Comparison of ENCODE assay signal across 8 mouse cellular contexts in the genomic region with DNA sequence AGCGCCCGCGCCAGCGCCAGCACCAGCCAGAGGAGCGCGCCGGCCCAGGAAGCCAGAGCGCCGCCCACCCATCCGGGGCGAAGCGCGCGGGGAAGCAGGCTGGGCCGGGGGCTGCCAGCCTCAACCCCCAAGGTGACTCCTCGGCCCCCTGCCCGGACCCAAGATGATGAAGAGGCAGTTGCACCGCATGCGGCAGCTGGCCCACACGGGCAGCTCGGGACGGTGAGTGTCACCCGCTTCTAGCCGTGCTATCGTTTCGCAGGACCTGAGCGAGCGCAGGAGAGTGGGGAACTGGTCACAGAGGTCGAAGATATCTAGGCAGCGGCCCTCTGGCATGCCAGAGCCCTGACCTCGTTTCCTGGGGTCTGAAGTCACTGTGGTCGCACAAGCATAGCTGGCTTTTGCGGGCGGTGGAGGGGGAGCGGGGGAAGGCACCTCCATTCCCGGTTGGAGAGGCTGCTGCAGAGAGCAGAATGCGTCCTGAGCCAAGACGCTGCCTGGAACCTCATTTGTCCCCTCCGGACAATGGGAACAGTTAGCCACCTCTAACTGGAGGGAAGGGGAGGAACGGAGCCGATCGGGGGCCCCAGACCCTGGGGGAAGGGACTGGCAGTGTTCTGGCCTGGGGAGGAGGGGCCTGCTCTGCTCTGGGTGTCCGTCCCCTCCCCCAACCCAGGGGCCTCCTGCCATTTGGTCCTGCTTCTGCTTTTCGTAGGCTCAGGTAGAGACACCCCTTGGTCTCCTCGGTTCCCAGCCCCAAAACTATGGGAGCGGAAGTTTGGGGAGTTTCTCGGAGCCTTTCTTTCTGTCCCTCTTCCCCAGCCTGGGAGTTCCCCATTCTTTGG. TPM values are rescaled to one million over a fixed set of nuclear protein-coding genes. Genes with fewer than 3 reads are reported as not detected.
DNase-seq lines count a peak whose midpoint lies in the region; ATAC-seq and TF ChIP-seq lines count a peak whose summit lies in the region.

Sh3bp1 (plus strand) TSS at position 29 of the 845 bp plus-strand sequence.

- H3K36me3 ChIP-seq in heart, embryonic 10.5 days: peaks cover 41% of the 10 kb centered on the region
- peaks cover 31% of the 10 kb centered on the region for H3K36me3 ChIP-seq in kidney, embryonic 15.5 days
- H3K36me3 ChIP-seq in liver, postnatal 0 days (replicated peaks; ENCODE audit: insufficient read depth, low read length): peaks cover 13% of the 10 kb centered on the region; the same call in 1 of the 2 replicates
- peaks cover 2% of the 10 kb centered on the region; the same call in 1 of the 2 replicates for H3K36me3 ChIP-seq in neural tube, embryonic 13.5 days

- H3K9ac ChIP-seq in kidney, embryonic 15.5 days: peak within 1 kb of the TSS; percentile 61
- H3K9ac ChIP-seq in liver, postnatal 0 days (replicated peaks): peak within 1 kb of the TSS; percentile 82
- H3K9ac ChIP-seq in neural tube, embryonic 13.5 days: peak within 1 kb of the TSS; percentile 73

- peak within 1 kb of the TSS; percentile 77 for H3K4me2 ChIP-seq in kidney, embryonic 15.5 days
- H3K4me2 ChIP-seq in liver, postnatal 0 days (ENCODE audit: low read depth, low read length): peak within 1 kb of the TSS; percentile 99
- H3K4me2 ChIP-seq in neural tube, embryonic 13.5 days: peak within 1 kb of the TSS; percentile 90

- 0 out of 2 replicates have a peak, but pooled peaks have one; percentile 52 for ATAC-seq in kidney, embryonic 15.5 days (replicated peaks; ENCODE audit: low FRiP score)
- peak; percentile 58 for ATAC-seq in liver, postnatal 0 days
- ATAC-seq in neural tube, embryonic 13.5 days (ENCODE audit: low read depth): no peak

- peaks cover 70% of the 10 kb centered on the region for H3K4me1 ChIP-seq in heart, embryonic 10.5 days
- H3K4me1 ChIP-seq in kidney, embryonic 15.5 days: peaks cover 70% of the 10 kb centered on the region
- peaks cover 59% of the 10 kb centered on the region for H3K4me1 ChIP-seq in liver, postnatal 0 days (ENCODE audit: insufficient read depth)
- H3K4me1 ChIP-seq in neural tube, embryonic 13.5 days (replicated peaks): peaks cover 32% of the 10 kb centered on the region

- H3K27me3 ChIP-seq in heart, embryonic 10.5 days (ENCODE audit: insufficient read depth, poor library complexity, severe bottlenecking): no peaks in the 10 kb centered on the region
- H3K27me3 ChIP-seq in kidney, embryonic 15.5 days: no peaks in the 10 kb centered on the region
- no peaks in the 10 kb centered on the region for H3K27me3 ChIP-seq in liver, postnatal 0 days (ENCODE audit: insufficient read depth, low read length)
- peaks cover 35% of the 10 kb centered on the region for H3K27me3 ChIP-seq in neural tube, embryonic 13.5 days

- under 1% methylated on average over 47 of the region's 47 CpGs for WGBS in heart, embryonic 10.5 days
- 2% methylated on average over 47 of the region's 47 CpGs for WGBS in kidney, embryonic 15.5 days
- under 1% methylated on average over 42 of the region's 47 CpGs for WGBS in liver, postnatal 0 days (ENCODE audit: insufficient replicate concordance)
- WGBS in neural tube, embryonic 13.5 days: 2% methylated on average over 45 of the region's 47 CpGs

- H3K4me3 ChIP-seq in heart, embryonic 10.5 days: peak within 1 kb of the TSS; percentile 83
- H3K4me3 ChIP-seq in kidney, embryonic 15.5 days (replicated peaks): peak within 1 kb of the TSS; percentile 63
- peak within 1 kb of the TSS; percentile 83 for H3K4me3 ChIP-seq in liver, postnatal 0 days (ENCODE audit: low read depth, low read length)
- peak within 1 kb of the TSS; percentile 51 for H3K4me3 ChIP-seq in neural tube, embryonic 13.5 days

- no peak for TF ChIP-seq CTCF in liver, postnatal 0 days (IDR thresholded peaks at IDR 0.05; ENCODE audit: low read depth)

- DNase-seq in urinary bladder, adult 18-20 months (ENCODE audit: low spot score in 2 of 2): peak; percentile 63 to 69
- no peak for DNase-seq in urinary bladder, postnatal 10 days (ENCODE audit: low spot score)
- peak; percentile 86 for DNase-seq in embryo, embryonic 11 days
- DNase-seq in heart, embryonic 10.5 days (ENCODE audit: low spot score): peak; percentile 91
- DNase-seq in liver, postnatal 0 days: peak; percentile 81
- peak; percentile 73 to 81 for DNase-seq in thymus, postnatal 10 days (ENCODE audit: low spot score in 2 of 2)

- TF ChIP-seq EP300 in liver, postnatal 0 days (IDR thresholded peaks at IDR 0.05; ENCODE audit: low read depth): no peak

- no peaks in the 10 kb centered on the region for H3K9me3 ChIP-seq in heart, embryonic 10.5 days
- H3K9me3 ChIP-seq in kidney, embryonic 15.5 days (replicated peaks): no peaks in the 10 kb centered on the region
- no peaks in the 10 kb centered on the region for H3K9me3 ChIP-seq in liver, postnatal 0 days (ENCODE audit: low read length)
- no peaks in the 10 kb centered on the region for H3K9me3 ChIP-seq in neural tube, embryonic 13.5 days

- H3K27ac ChIP-seq in heart, embryonic 10.5 days: peak within 1 kb of the TSS; percentile 92
- H3K27ac ChIP-seq in kidney, embryonic 15.5 days: peak within 1 kb of the TSS; percentile 63
- peak within 1 kb of the TSS; percentile 84 for H3K27ac ChIP-seq in liver, postnatal 0 days (ENCODE audit: low read depth)
- H3K27ac ChIP-seq in neural tube, embryonic 13.5 days (replicated peaks): no peak within 1 kb of the TSS

RNA-seq across cellular contexts. Expression of gene Sh3bp1, which starts in this region (rescaled TPM):
- polyA plus RNA-seq in heart, embryonic 10.5 days (2016; fragmentation: Nextera tagmentation; extraction: Ambion mirVana): 33.8 and 44.4 TPM in 2 replicates
- polyA plus RNA-seq in kidney, embryonic 15.5 days (2015; fragmentation: Nextera tagmentation; extraction: Ambion mirVana): 34.4 and 41.6 TPM in 2 replicates
- 7.4 and 8.2 TPM in 2 replicates for polyA plus RNA-seq in liver, postnatal 0 days (2015; fragmentation: Nextera tagmentation; extraction: Ambion mirVana)
- polyA plus RNA-seq in neural tube, embryonic 13.5 days (2015; fragmentation: Nextera tagmentation; extraction: Ambion mirVana): 6.2 and 6.8 TPM in 2 replicates
